Comparison of ENCODE assay signal across 13 mouse cellular contexts in genomic region chr10:123060831-123061230, GRCm38 (mm10). TPM values are rescaled to one million over a fixed set of nuclear protein-coding genes. Genes with fewer than 3 reads are reported as not detected.
DNase-seq lines count a peak whose midpoint lies in the region; ATAC-seq lines count a peak whose summit lies in the region.
"Had no signal": no experiment of that assay in that cellular context is flagged by ENCODE, and none has a peak within 500 bp of the region (broad histone marks: within the 10 kb centered on the region; RNA-seq: fewer than 3 reads in every experiment).

No protein-coding gene starts in this region.

- H3K4me2 ChIP-seq in heart, embryonic 13.5 days = peak overlapping the region; percentile 35
- no peak overlapping the region for H3K4me2 ChIP-seq in hindbrain, embryonic 13.5 days
- H3K4me2 ChIP-seq in hindbrain, embryonic 16.5 days (ENCODE audit: low read length) = no peak overlapping the region
- H3K4me2 ChIP-seq: embryonic facial prominence, embryonic 12.5 days had no signal

- H3K27ac ChIP-seq in heart, embryonic 13.5 days (replicated peaks) = peak overlapping the region; percentile 83
- no peak overlapping the region for H3K27ac ChIP-seq in hindbrain, embryonic 13.5 days
- H3K27ac ChIP-seq in hindbrain, embryonic 16.5 days (ENCODE audit: low read depth, low read length) = no peak overlapping the region
- H3K27ac ChIP-seq: embryonic facial prominence, embryonic 12.5 days; hindbrain, postnatal 0 days had no signal

- peaks cover 46% of the 10 kb centered on the region for H3K4me1 ChIP-seq in heart, embryonic 13.5 days
- peaks cover 2% of the 10 kb centered on the region for H3K4me1 ChIP-seq in hindbrain, embryonic 13.5 days (replicated peaks)
- no peaks in the 10 kb centered on the region for H3K4me1 ChIP-seq in hindbrain, embryonic 16.5 days (ENCODE audit: control insufficient read depth, insufficient read depth, low read depth, low read length)
- H3K4me1 ChIP-seq: embryonic facial prominence, embryonic 12.5 days had no signal

- no peaks in the 10 kb centered on the region for H3K27me3 ChIP-seq in heart, embryonic 13.5 days (replicated peaks)
- H3K27me3 ChIP-seq in hindbrain, embryonic 13.5 days = no peaks in the 10 kb centered on the region
- H3K27me3 ChIP-seq in hindbrain, embryonic 16.5 days (replicated peaks; ENCODE audit: control insufficient read depth, insufficient read depth, low read length) = no peaks in the 10 kb centered on the region
- H3K27me3 ChIP-seq: embryonic facial prominence, embryonic 12.5 days had no signal

- ATAC-seq in heart, embryonic 13.5 days (ENCODE audit: extremely low read depth, insufficient number of reproducible peaks, low FRiP score, low TSS enrichment) = no peak; the same call in 1 of the 2 replicates
- no peak for ATAC-seq in hindbrain, embryonic 13.5 days (ENCODE audit: low FRiP score)
- ATAC-seq in hindbrain, embryonic 16.5 days = no peak
- ATAC-seq in monocyte, adult 5-6 weeks (replicated peaks; ENCODE audit: insufficient number of reproducible peaks, low FRiP score, low TSS enrichment, poor library complexity, severe bottlenecking) = no peak
- ATAC-seq: CD4-positive, CD25-positive, alpha-beta regulatory T cell, adult 4 months; forebrain, embryonic 16.5 days; hindbrain, postnatal 0 days had no signal

- no peak overlapping the region for H3K4me3 ChIP-seq in heart, embryonic 13.5 days
- no peak overlapping the region for H3K4me3 ChIP-seq in hindbrain, embryonic 13.5 days
- no peak overlapping the region for H3K4me3 ChIP-seq in hindbrain, embryonic 16.5 days (ENCODE audit: low read length)
- H3K4me3 ChIP-seq: embryonic facial prominence, embryonic 12.5 days had no signal

- DNase-seq in layer of hippocampus, adult 11-12 months (ENCODE audit: low spot score) = peak; percentile 43
- DNase-seq in layer of hippocampus, postnatal 25 days (ENCODE audit: extremely low spot score in 1 of 2, low spot score in 1 of 2) = no peak
- DNase-seq in gastrocnemius, postnatal 14 days = peak; percentile 32
- peak; percentile 51 for DNase-seq in lung, postnatal 10 days
- DNase-seq: kidney, postnatal 25 days had no signal

- WGBS in heart, embryonic 13.5 days = 60% methylated on average over 6 of the region's 6 CpGs
- 94% methylated on average over 6 of the region's 6 CpGs for WGBS in hindbrain, embryonic 13.5 days
- 90% methylated on average over 6 of the region's 6 CpGs for WGBS in hindbrain, embryonic 16.5 days

- no peaks in the 10 kb centered on the region for H3K9me3 ChIP-seq in heart, embryonic 13.5 days
- no peaks in the 10 kb centered on the region for H3K9me3 ChIP-seq in hindbrain, embryonic 13.5 days
- no peaks in the 10 kb centered on the region for H3K9me3 ChIP-seq in hindbrain, embryonic 16.5 days (ENCODE audit: control insufficient read depth, low read length)
- H3K9me3 ChIP-seq: embryonic facial prominence, embryonic 12.5 days had no signal

- H3K9ac ChIP-seq in heart, embryonic 13.5 days = no peak overlapping the region
- no peak overlapping the region for H3K9ac ChIP-seq in hindbrain, embryonic 13.5 days
- no peak overlapping the region for H3K9ac ChIP-seq in hindbrain, embryonic 16.5 days (ENCODE audit: low read depth, low read length)
- H3K9ac ChIP-seq: embryonic facial prominence, embryonic 12.5 days had no signal

- H3K36me3 ChIP-seq in heart, embryonic 13.5 days = peaks cover 12% of the 10 kb centered on the region
- peaks cover 3% of the 10 kb centered on the region; the same call in 1 of the 2 replicates for H3K36me3 ChIP-seq in hindbrain, embryonic 13.5 days
- no peaks in the 10 kb centered on the region for H3K36me3 ChIP-seq in hindbrain, embryonic 16.5 days (ENCODE audit: control insufficient read depth, insufficient read depth, low read length)

- intact Hi-C loops in gastrocnemius, postnatal 14 days (cut with DNase I; ENCODE audit: low total_unique reads) = no loop called here

RNA-seq across cellular contexts. Expression of gene Mon2, which starts 15.5 kb away (rescaled TPM):
- 100 to 1,000 TPM in 1 of 2 experiments, 10 to 100 TPM in 1; 90.3 to 101 TPM for total RNA-seq in layer of hippocampus, postnatal 25 days (2021)
- total RNA-seq in gastrocnemius, postnatal 14 days (2021) = 10 to 100 TPM; 35.8 to 42.6 TPM
- polyA plus RNA-seq in heart, embryonic 13.5 days (2015; fragmentation: Nextera tagmentation; extraction: Ambion mirVana) = 18.5 and 21.0 TPM in 2 replicates
- polyA plus RNA-seq in hindbrain, embryonic 13.5 days (2015; fragmentation: Nextera tagmentation; extraction: Ambion mirVana) = 26.7 and 27.9 TPM in 2 replicates
- polyA plus RNA-seq in hindbrain, embryonic 16.5 days (2015; fragmentation: Nextera tagmentation; extraction: Ambion mirVana) = 15.1 and 24.3 TPM in 2 replicates
- 56.0 to 83.1 TPM (median 63.2 TPM) in 3 replicates for total RNA-seq in monocyte, adult 5-6 weeks (2017)

Comparison
In these comparisons a context has a peak if more than half of its experiments do, and no peak if none do; other contexts are left out.
1. DNase-seq: peak in layer of hippocampus, adult 11-12 months (single experiment), gastrocnemius, postnatal 14 days (single experiment) and lung, postnatal 10 days (single experiment); none in layer of hippocampus, postnatal 25 days (0 of 2).